Mouse (Mus musculus) hindbrain, embryonic 11.5 days (tissue): Measurements from ENCODE around the gene Rnf187. TPM values are rescaled to one million over a fixed set of nuclear protein-coding genes. Genes with fewer than 3 reads are reported as not detected.

ENCODE experiments used
- polyA plus RNA-seq: library from polyadenylated mRNA; unstranded; fragments of >200 nt; fragmentation: Nextera tagmentation; extraction: Ambion mirVana; gene quantifications from 2 replicates; pipeline ENCODE4 v1.2.1, GENCODE M21; 2014

Gene Rnf187
- polyA plus RNA-seq, 1 experiment from 2014 or later: 395 TPM

Other genes with a start within 250 kb of the Rnf187 start
- gene Olfr319, start 239.8 kb downstream of the Rnf187 start, polyA plus RNA-seq: not detected in 2 replicates
- not detected in 2 replicates for gene Olfr318, start 214.9 kb downstream of the Rnf187 start, polyA plus RNA-seq
- not detected in 2 replicates for gene Olfr317, start 199.7 kb downstream of the Rnf187 start, polyA plus RNA-seq
- not detected in 2 replicates for gene Olfr316, start 186.2 kb downstream of the Rnf187 start, polyA plus RNA-seq
- gene Olfr315, start 165.7 kb downstream of the Rnf187 start, polyA plus RNA-seq: not detected in 2 replicates
- gene Olfr314, start 156.0 kb downstream of the Rnf187 start, polyA plus RNA-seq: not detected in 2 replicates
- gene Fam183b, start 137.0 kb downstream of the Rnf187 start, polyA plus RNA-seq: 8.2 and 10.1 TPM in 2 replicates
- not detected in 2 replicates for gene Olfr313, start 123.9 kb downstream of the Rnf187 start, polyA plus RNA-seq
- 0.05 TPM in 1 of 2 replicates, not detected in the other for gene Olfr312, start 109.7 kb downstream of the Rnf187 start, polyA plus RNA-seq
- not detected in 2 replicates for gene Olfr311, start 99.7 kb downstream of the Rnf187 start, polyA plus RNA-seq
- 16.1 and 16.6 TPM in 2 replicates for gene Gm12258, start 91.8 kb downstream of the Rnf187 start, polyA plus RNA-seq
- 11.4 and 11.9 TPM in 2 replicates for gene 2810021J22Rik, start 71.7 kb downstream of the Rnf187 start, polyA plus RNA-seq
- 6.5 and 7.5 TPM in 2 replicates for gene Zfp39, start 34.7 kb downstream of the Rnf187 start, polyA plus RNA-seq
- not detected in 2 replicates for gene Btnl10, start 21.0 kb downstream of the Rnf187 start, polyA plus RNA-seq
- 108 and 114 TPM in 2 replicates for gene Hist3h2ba, start 10.0 kb upstream of the Rnf187 start, polyA plus RNA-seq
- gene Hist3h2a, start 15.8 kb upstream of the Rnf187 start, polyA plus RNA-seq: 71.2 and 75.2 TPM in 2 replicates
- gene Trim17, start 15.8 kb upstream of the Rnf187 start, polyA plus RNA-seq: 0.36 and 0.73 TPM in 2 replicates
- gene Trim11, start 39.2 kb upstream of the Rnf187 start, polyA plus RNA-seq: 15.7 and 18.2 TPM in 2 replicates
- gene Obscn, start 197.5 kb upstream of the Rnf187 start, polyA plus RNA-seq: 0.10 and 0.19 TPM in 2 replicates
- gene Iba57, start 224.8 kb upstream of the Rnf187 start, polyA plus RNA-seq: 2.0 and 2.6 TPM in 2 replicates
- not detected in 2 replicates for gene Gjc2, start 244.3 kb upstream of the Rnf187 start, polyA plus RNA-seq